ENCODE assay signal across 8 mouse cellular contexts in genomic region chr17:33968489-33968888, GRCm38 (mm10). TPM values are rescaled to one million over a fixed set of nuclear protein-coding genes. Genes with fewer than 3 reads are reported as not detected.
DNase-seq lines count a peak whose midpoint lies in the region; ATAC-seq lines count a peak whose summit lies in the region.

No protein-coding gene starts in this region.

- peaks cover 27% of the 10 kb centered on the region for H3K36me3 ChIP-seq in embryonic facial prominence, embryonic 13.5 days
- H3K36me3 ChIP-seq in heart, embryonic 14.5 days (ENCODE audit: control insufficient read depth, insufficient read depth, low read length): peaks cover 20% of the 10 kb centered on the region
- H3K36me3 ChIP-seq in kidney, embryonic 16.5 days (ENCODE audit: insufficient read depth, low read length): peaks cover 11% of the 10 kb centered on the region
- H3K36me3 ChIP-seq in liver, embryonic 15.5 days (replicated peaks): peaks cover 24% of the 10 kb centered on the region
- H3K36me3 ChIP-seq in neural tube, embryonic 12.5 days: peaks cover 27% of the 10 kb centered on the region

- peak; percentile 75 to 86 for DNase-seq in adrenal gland, postnatal 36 days
- peak; percentile 87 for DNase-seq in thymus, postnatal 0 days (ENCODE audit: low spot score)

- no peaks in the 10 kb centered on the region for H3K4me1 ChIP-seq in embryonic facial prominence, embryonic 13.5 days
- no peaks in the 10 kb centered on the region for H3K4me1 ChIP-seq in heart, embryonic 14.5 days (ENCODE audit: control insufficient read depth in 2 of 2, insufficient read depth in 2 of 2, low read length in 2 of 2)
- no peaks in the 10 kb centered on the region for H3K4me1 ChIP-seq in kidney, embryonic 16.5 days (ENCODE audit: insufficient read depth, low read length)
- H3K4me1 ChIP-seq in liver, embryonic 15.5 days (replicated peaks): peaks cover 1% of the 10 kb centered on the region; the same call in 1 of the 2 replicates
- no peaks in the 10 kb centered on the region for H3K4me1 ChIP-seq in neural tube, embryonic 12.5 days

- peak; percentile 85 for ATAC-seq in CD4-positive, CD25-positive, alpha-beta regulatory T cell, adult 4 months
- ATAC-seq in embryonic facial prominence, embryonic 13.5 days (ENCODE audit: insufficient number of reproducible peaks, insufficient read depth, low FRiP score, low TSS enrichment, low read depth): peak; percentile 38; the same call in 1 of the 2 replicates
- ATAC-seq in heart, embryonic 14.5 days (ENCODE audit: insufficient number of reproducible peaks, insufficient read depth, low FRiP score, low read depth): peak; percentile 59
- peak; percentile 52; the same call in 1 of the 2 replicates for ATAC-seq in kidney, embryonic 16.5 days (ENCODE audit: low FRiP score, low TSS enrichment)
- peak; percentile 69 for ATAC-seq in liver, embryonic 15.5 days (ENCODE audit: insufficient read depth)
- peak; percentile 68 for ATAC-seq in neural tube, embryonic 12.5 days (ENCODE audit: low FRiP score, low read depth)

- H3K9ac ChIP-seq in embryonic facial prominence, embryonic 13.5 days: no peak overlapping the region; the same call in 1 of the 2 replicates
- no peak overlapping the region for H3K9ac ChIP-seq in heart, embryonic 14.5 days (ENCODE audit: low read length)
- no peak overlapping the region for H3K9ac ChIP-seq in kidney, embryonic 16.5 days (replicated peaks; ENCODE audit: low read length)
- H3K9ac ChIP-seq in liver, embryonic 15.5 days: no peak overlapping the region
- H3K9ac ChIP-seq in neural tube, embryonic 12.5 days: no peak overlapping the region

- H3K4me2 ChIP-seq in embryonic facial prominence, embryonic 13.5 days: no peak overlapping the region
- no peak overlapping the region for H3K4me2 ChIP-seq in heart, embryonic 14.5 days (ENCODE audit: low read length)
- H3K4me2 ChIP-seq in kidney, embryonic 16.5 days (replicated peaks; ENCODE audit: low read depth, low read length): no peak overlapping the region
- no peak overlapping the region for H3K4me2 ChIP-seq in liver, embryonic 15.5 days
- no peak overlapping the region for H3K4me2 ChIP-seq in neural tube, embryonic 12.5 days (replicated peaks)

- H3K4me3 ChIP-seq in embryonic facial prominence, embryonic 13.5 days: no peak overlapping the region
- no peak overlapping the region for H3K4me3 ChIP-seq in heart, embryonic 14.5 days (ENCODE audit: control insufficient read depth in 1 of 2, insufficient read depth in 1 of 2, low read depth in 1 of 2, low read length in 2 of 2)
- no peak overlapping the region for H3K4me3 ChIP-seq in kidney, embryonic 16.5 days (ENCODE audit: low read length)
- H3K4me3 ChIP-seq in liver, embryonic 15.5 days (replicated peaks): no peak overlapping the region
- H3K4me3 ChIP-seq in neural tube, embryonic 12.5 days: no peak overlapping the region

- no peak overlapping the region for H3K27ac ChIP-seq in embryonic facial prominence, embryonic 13.5 days
- H3K27ac ChIP-seq in heart, embryonic 14.5 days (replicated peaks in 1 of 2; ENCODE audit: control insufficient read depth in 1 of 2, insufficient read depth in 1 of 2, low read depth in 2 of 2, low read length in 2 of 2): no peak overlapping the region
- H3K27ac ChIP-seq in kidney, embryonic 16.5 days (ENCODE audit: low read length): no peak overlapping the region
- H3K27ac ChIP-seq in liver, embryonic 15.5 days (replicated peaks): no peak overlapping the region
- no peak overlapping the region for H3K27ac ChIP-seq in neural tube, embryonic 12.5 days

- 3% methylated on average over 9 of the region's 9 CpGs for WGBS in embryonic facial prominence, embryonic 13.5 days
- WGBS in heart, embryonic 14.5 days: 2% methylated on average over 9 of the region's 9 CpGs
- 3% methylated on average over 9 of the region's 9 CpGs for WGBS in kidney, embryonic 16.5 days
- WGBS in liver, embryonic 15.5 days (ENCODE audit: insufficient replicate concordance): 0% methylated on average over 9 of the region's 9 CpGs
- WGBS in neural tube, embryonic 12.5 days: 3% methylated on average over 9 of the region's 9 CpGs

- H3K9me3 ChIP-seq in embryonic facial prominence, embryonic 13.5 days: no peaks in the 10 kb centered on the region
- 0 out of 2 replicates have a peak, but pooled peaks cover 6% of the 10 kb centered on the region for H3K9me3 ChIP-seq in heart, embryonic 14.5 days (ENCODE audit: control insufficient read depth, low read length)
- H3K9me3 ChIP-seq in kidney, embryonic 16.5 days (ENCODE audit: low read length): no peaks in the 10 kb centered on the region; the same call in 1 of the 2 replicates
- H3K9me3 ChIP-seq in liver, embryonic 15.5 days (replicated peaks): no peaks in the 10 kb centered on the region
- no peaks in the 10 kb centered on the region for H3K9me3 ChIP-seq in neural tube, embryonic 12.5 days

- H3K27me3 ChIP-seq in embryonic facial prominence, embryonic 13.5 days: peaks cover 9% of the 10 kb centered on the region; the same call in 1 of the 2 replicates
- no peaks in the 10 kb centered on the region for H3K27me3 ChIP-seq in heart, embryonic 14.5 days (ENCODE audit: control insufficient read depth, insufficient read depth, low read length)
- peaks cover 1% of the 10 kb centered on the region; the same call in 1 of the 2 replicates for H3K27me3 ChIP-seq in kidney, embryonic 16.5 days (ENCODE audit: insufficient read depth, low read length)
- 0 out of 2 replicates have a peak, but pooled peaks cover 7% of the 10 kb centered on the region for H3K27me3 ChIP-seq in liver, embryonic 15.5 days
- H3K27me3 ChIP-seq in neural tube, embryonic 12.5 days (replicated peaks): peaks cover 5% of the 10 kb centered on the region; the same call in 1 of the 2 replicates

RNA-seq across cellular contexts. Expression of gene Rps18, which starts 12.7 kb away (rescaled TPM):
- polyA plus RNA-seq in CD4-positive, CD25-positive, alpha-beta regulatory T cell, adult 4 months (2017; shearing (Covaris generic)): 1,000 to 10,000 TPM; 6,766 to 6,959 TPM
- total RNA-seq in adrenal gland, postnatal 36 days (2021): 100 to 1,000 TPM; 791 to 792 TPM
- 1,782 and 1,797 TPM in 2 replicates for polyA plus RNA-seq in embryonic facial prominence, embryonic 13.5 days (2015; fragmentation: Nextera tagmentation; extraction: Ambion mirVana)
- polyA plus RNA-seq in heart, embryonic 14.5 days (2014; fragmentation: Nextera tagmentation; extraction: Ambion mirVana): 1,085 and 1,186 TPM in 2 replicates
- polyA plus RNA-seq in kidney, embryonic 16.5 days (2015; fragmentation: Nextera tagmentation; extraction: Ambion mirVana): 1,660 and 1,786 TPM in 2 replicates
- polyA plus RNA-seq in liver, embryonic 15.5 days (2015; fragmentation: Nextera tagmentation; extraction: Ambion mirVana): 939 and 1,010 TPM in 2 replicates
- 914 and 923 TPM in 2 replicates for polyA plus RNA-seq in neural tube, embryonic 12.5 days (2016; fragmentation: Nextera tagmentation; extraction: Ambion mirVana)
- 2,265 and 2,338 TPM in 2 replicates for polyA plus RNA-seq in thymus, postnatal 0 days (2015; fragmentation: Nextera tagmentation; extraction: Ambion mirVana)

RNA-seq across cellular contexts. Expression of gene Vps52, which starts 12.9 kb away (rescaled TPM):
- polyA plus RNA-seq in CD4-positive, CD25-positive, alpha-beta regulatory T cell, adult 4 months (2017; shearing (Covaris generic)): 10 to 100 TPM; 27.4 to 47.4 TPM
- 10 to 100 TPM; 53.4 to 59.9 TPM for total RNA-seq in adrenal gland, postnatal 36 days (2021)
- 45.7 and 49.6 TPM in 2 replicates for polyA plus RNA-seq in embryonic facial prominence, embryonic 13.5 days (2015; fragmentation: Nextera tagmentation; extraction: Ambion mirVana)
- 27.6 and 30.6 TPM in 2 replicates for polyA plus RNA-seq in heart, embryonic 14.5 days (2014; fragmentation: Nextera tagmentation; extraction: Ambion mirVana)
- polyA plus RNA-seq in kidney, embryonic 16.5 days (2015; fragmentation: Nextera tagmentation; extraction: Ambion mirVana): 51.9 and 54.7 TPM in 2 replicates
- polyA plus RNA-seq in liver, embryonic 15.5 days (2015; fragmentation: Nextera tagmentation; extraction: Ambion mirVana): 23.3 and 24.6 TPM in 2 replicates
- 66.0 and 66.5 TPM in 2 replicates for polyA plus RNA-seq in neural tube, embryonic 12.5 days (2016; fragmentation: Nextera tagmentation; extraction: Ambion mirVana)
- polyA plus RNA-seq in thymus, postnatal 0 days (2015; fragmentation: Nextera tagmentation; extraction: Ambion mirVana): 43.6 and 46.1 TPM in 2 replicates

RNA-seq across cellular contexts. Expression of gene B3galt4, which starts 17.2 kb away (rescaled TPM):
- 10 to 100 TPM; 13.2 to 21.0 TPM for polyA plus RNA-seq in CD4-positive, CD25-positive, alpha-beta regulatory T cell, adult 4 months (2017; shearing (Covaris generic))
- 1 to 10 TPM; 4.0 to 6.6 TPM for total RNA-seq in adrenal gland, postnatal 36 days (2021)
- polyA plus RNA-seq in embryonic facial prominence, embryonic 13.5 days (2015; fragmentation: Nextera tagmentation; extraction: Ambion mirVana): 7.0 and 7.2 TPM in 2 replicates
- 3.8 and 4.6 TPM in 2 replicates for polyA plus RNA-seq in heart, embryonic 14.5 days (2014; fragmentation: Nextera tagmentation; extraction: Ambion mirVana)
- polyA plus RNA-seq in kidney, embryonic 16.5 days (2015; fragmentation: Nextera tagmentation; extraction: Ambion mirVana): 6.2 and 6.9 TPM in 2 replicates
- 2.4 and 2.5 TPM in 2 replicates for polyA plus RNA-seq in liver, embryonic 15.5 days (2015; fragmentation: Nextera tagmentation; extraction: Ambion mirVana)
- polyA plus RNA-seq in neural tube, embryonic 12.5 days (2016; fragmentation: Nextera tagmentation; extraction: Ambion mirVana): 7.9 and 8.3 TPM in 2 replicates
- polyA plus RNA-seq in thymus, postnatal 0 days (2015; fragmentation: Nextera tagmentation; extraction: Ambion mirVana): 13.3 and 15.8 TPM in 2 replicates

RNA-seq across cellular contexts. Expression of gene Wdr46, which starts 28.0 kb away (rescaled TPM):
- polyA plus RNA-seq in CD4-positive, CD25-positive, alpha-beta regulatory T cell, adult 4 months (2017; shearing (Covaris generic)): 10 to 100 TPM; 11.5 to 14.3 TPM
- total RNA-seq in adrenal gland, postnatal 36 days (2021): 10 to 100 TPM; 34.4 to 34.9 TPM
- 36.2 and 40.7 TPM in 2 replicates for polyA plus RNA-seq in embryonic facial prominence, embryonic 13.5 days (2015; fragmentation: Nextera tagmentation; extraction: Ambion mirVana)
- 14.7 and 15.5 TPM in 2 replicates for polyA plus RNA-seq in heart, embryonic 14.5 days (2014; fragmentation: Nextera tagmentation; extraction: Ambion mirVana)
- polyA plus RNA-seq in kidney, embryonic 16.5 days (2015; fragmentation: Nextera tagmentation; extraction: Ambion mirVana): 32.7 and 37.7 TPM in 2 replicates
- 18.4 and 19.3 TPM in 2 replicates for polyA plus RNA-seq in liver, embryonic 15.5 days (2015; fragmentation: Nextera tagmentation; extraction: Ambion mirVana)
- 38.4 and 39.7 TPM in 2 replicates for polyA plus RNA-seq in neural tube, embryonic 12.5 days (2016; fragmentation: Nextera tagmentation; extraction: Ambion mirVana)
- polyA plus RNA-seq in thymus, postnatal 0 days (2015; fragmentation: Nextera tagmentation; extraction: Ambion mirVana): 20.6 and 25.5 TPM in 2 replicates

RNA-seq across cellular contexts. Expression of gene Pfdn6, which starts 28.3 kb away (rescaled TPM):
- 100 to 1,000 TPM; 121 to 141 TPM for polyA plus RNA-seq in CD4-positive, CD25-positive, alpha-beta regulatory T cell, adult 4 months (2017; shearing (Covaris generic))
- total RNA-seq in adrenal gland, postnatal 36 days (2021): 10 to 100 TPM; 89.2 to 90.6 TPM
- polyA plus RNA-seq in embryonic facial prominence, embryonic 13.5 days (2015; fragmentation: Nextera tagmentation; extraction: Ambion mirVana): 176 and 190 TPM in 2 replicates
- polyA plus RNA-seq in heart, embryonic 14.5 days (2014; fragmentation: Nextera tagmentation; extraction: Ambion mirVana): 110 TPM in 2 replicates
- polyA plus RNA-seq in kidney, embryonic 16.5 days (2015; fragmentation: Nextera tagmentation; extraction: Ambion mirVana): 168 and 174 TPM in 2 replicates
- 89.6 and 96.8 TPM in 2 replicates for polyA plus RNA-seq in liver, embryonic 15.5 days (2015; fragmentation: Nextera tagmentation; extraction: Ambion mirVana)
- polyA plus RNA-seq in neural tube, embryonic 12.5 days (2016; fragmentation: Nextera tagmentation; extraction: Ambion mirVana): 184 and 191 TPM in 2 replicates
- 218 and 225 TPM in 2 replicates for polyA plus RNA-seq in thymus, postnatal 0 days (2015; fragmentation: Nextera tagmentation; extraction: Ambion mirVana)
